Mouse (Mus musculus): ENCODE measurements around the gene Rabgap1. TPM values are rescaled to one million over a fixed set of nuclear protein-coding genes. Genes with fewer than 3 reads are reported as not detected.

Rabgap1 gene
- polyA plus RNA-seq (2015; fragmentation: Nextera tagmentation; extraction: Ambion mirVana) = 37.8 and 39.5 TPM in 2 replicates

GRCm38 (mm10) chr2:37442611-37443591 lies at the start of gene Rabgap1, which contains the start of the genes Zbtb26 and Zbtb6:
TSS of gene Rabgap1 (plus strand) at chr2:37443279.
TSS of gene Zbtb26 (minus strand) at chr2:37443135.
TSS of gene Zbtb6 (minus strand) at chr2:37443171.
- Histone ChIP-seq H3K36me3 (ENCODE audit: control insufficient read depth, insufficient read depth, low read length) (no peaks in the 10 kb centered on the region), H3K4me2 (ENCODE audit: low read depth, low read length) (peak within 1 kb of the TSS; percentile 73), H3K9me3 (ENCODE audit: control insufficient read depth, low read length) (no peaks in the 10 kb centered on the region), H3K4me1 (replicated peaks; ENCODE audit: control insufficient read depth, insufficient read depth, low read length) (peaks cover 2% of the 10 kb centered on the region), H3K27me3 (ENCODE audit: control insufficient read depth, insufficient read depth, low read depth, low read length) (no peaks in the 10 kb centered on the region), H3K4me3 (ENCODE audit: low read length) (peak within 1 kb of the TSS; percentile 78), H3K27ac (ENCODE audit: low read length) (peak within 1 kb of the TSS; percentile 88), H3K9ac (ENCODE audit: low read length) (peak within 1 kb of the TSS; percentile 87)
- WGBS = under 1% methylated on average over 50 of the region's 51 CpGs
- peak; percentile 100 for ATAC-seq (ENCODE audit: low read depth)

GRCm38 (mm10) chr2:37395539-37395938 lies 47.5 kb upstream of the Rabgap1 start:
- Histone ChIP-seq H3K4me1 (replicated peaks; ENCODE audit: control insufficient read depth, insufficient read depth, low read length) (no peaks in the 10 kb centered on the region), H3K4me2 (ENCODE audit: low read depth, low read length) (no peak overlapping the region), H3K9me3 (ENCODE audit: control insufficient read depth, low read length) (no peaks in the 10 kb centered on the region), H3K36me3 (ENCODE audit: control insufficient read depth, insufficient read depth, low read length) (peaks cover 17% of the 10 kb centered on the region), H3K27ac (ENCODE audit: low read length) (no peak overlapping the region), H3K9ac (ENCODE audit: low read length) (no peak overlapping the region), H3K27me3 (ENCODE audit: control insufficient read depth, insufficient read depth, low read depth, low read length) (no peaks in the 10 kb centered on the region), H3K4me3 (ENCODE audit: low read length) (no peak overlapping the region)
- ATAC-seq (ENCODE audit: low read depth) = no peak
- WGBS = 52% methylated on average over 1 of the region's 1 CpGs

- Histone ChIP-seq H3K9me3 (ENCODE audit: control insufficient read depth, low read length) (no peaks in the 10 kb centered on the region), H3K27me3 (ENCODE audit: control insufficient read depth, insufficient read depth, low read depth, low read length) (no peaks in the 10 kb centered on the region), H3K36me3 (ENCODE audit: control insufficient read depth, insufficient read depth, low read length) (0 out of 2 replicates have a peak, but pooled peaks cover 3% of the 10 kb centered on the region), H3K27ac (ENCODE audit: low read length) (peak overlapping the region; percentile 92), H3K4me3 (ENCODE audit: low read length) (peak overlapping the region; percentile 97), H3K4me1 (replicated peaks; ENCODE audit: control insufficient read depth, insufficient read depth, low read length) (0 out of 2 replicates have a peak, but pooled peaks cover 2% of the 10 kb centered on the region), H3K4me2 (ENCODE audit: low read depth, low read length) (peak overlapping the region; percentile 84), H3K9ac (ENCODE audit: low read length) (peak overlapping the region; percentile 100)
- 2% methylated on average over 3 of the region's 3 CpGs for WGBS
- no peak for ATAC-seq (ENCODE audit: low read depth)
Observed at GRCm38 (mm10) chr2:37421903-37422302, 21.2 kb upstream of the Rabgap1 start.

- H3K9ac ChIP-seq (ENCODE audit: low read length) = peak within 1 kb of the TSS; percentile 100
- H3K27me3 ChIP-seq (ENCODE audit: control insufficient read depth, insufficient read depth, low read depth, low read length) = no peaks in the 10 kb centered on the region
- H3K4me3 ChIP-seq (ENCODE audit: low read length) = peak within 1 kb of the TSS; percentile 97
- peak within 1 kb of the TSS; percentile 92 for H3K27ac ChIP-seq (ENCODE audit: low read length)
- H3K36me3 ChIP-seq (ENCODE audit: control insufficient read depth, insufficient read depth, low read length) = 0 out of 2 replicates have a peak, but pooled peaks cover 3% of the 10 kb centered on the region
- H3K9me3 ChIP-seq (ENCODE audit: control insufficient read depth, low read length) = no peaks in the 10 kb centered on the region
- ATAC-seq (ENCODE audit: low read depth) = peak; percentile 97
- H3K4me1 ChIP-seq (replicated peaks; ENCODE audit: control insufficient read depth, insufficient read depth, low read length) = 0 out of 2 replicates have a peak, but pooled peaks cover 2% of the 10 kb centered on the region
- H3K4me2 ChIP-seq (ENCODE audit: low read depth, low read length) = peak within 1 kb of the TSS; percentile 84
- under 1% methylated on average over 50 of the region's 75 CpGs for WGBS
Observed at GRCm38 (mm10) chr2:37422306-37423304, 20.5 kb upstream of the Rabgap1 start, which contains the start of gene Rc3h2. TSS of gene Rc3h2 (minus strand) at chr2:37422903.

- no peaks in the 10 kb centered on the region for H3K27me3 ChIP-seq (ENCODE audit: control insufficient read depth, insufficient read depth, low read depth, low read length)
- no peak overlapping the region for H3K27ac ChIP-seq (ENCODE audit: low read length)
- no peak overlapping the region for H3K9ac ChIP-seq (ENCODE audit: low read length)
- H3K9me3 ChIP-seq (ENCODE audit: control insufficient read depth, low read length) = no peaks in the 10 kb centered on the region
- WGBS = 61% methylated on average over 3 of the region's 3 CpGs
- ATAC-seq (ENCODE audit: low read depth) = no peak
- H3K4me2 ChIP-seq (ENCODE audit: low read depth, low read length) = no peak overlapping the region
- peaks cover 3% of the 10 kb centered on the region; the same call in 1 of the 2 replicates for H3K36me3 ChIP-seq (ENCODE audit: control insufficient read depth, insufficient read depth, low read length)
- H3K4me3 ChIP-seq (ENCODE audit: low read length) = no peak overlapping the region
- H3K4me1 ChIP-seq (replicated peaks; ENCODE audit: control insufficient read depth, insufficient read depth, low read length) = 0 out of 2 replicates have a peak, but pooled peaks cover 2% of the 10 kb centered on the region
Observed at GRCm38 (mm10) chr2:37423671-37424070, 19.4 kb upstream of the Rabgap1 start.

GRCm38 (mm10) chr2:37430593-37431464 lies 12.2 kb upstream of the Rabgap1 start:
- H3K27ac ChIP-seq (ENCODE audit: low read length) = peak overlapping the region; percentile 90
- H3K4me1 ChIP-seq (replicated peaks; ENCODE audit: control insufficient read depth, insufficient read depth, low read length) = peaks cover 9% of the 10 kb centered on the region
- H3K9ac ChIP-seq (ENCODE audit: low read length) = peak overlapping the region; percentile 85
- peaks cover 7% of the 10 kb centered on the region for H3K36me3 ChIP-seq (ENCODE audit: control insufficient read depth, insufficient read depth, low read length)
- peak overlapping the region; percentile 86 for H3K4me2 ChIP-seq (ENCODE audit: low read depth, low read length)
- ATAC-seq (ENCODE audit: low read depth) = peak; percentile 96
- H3K27me3 ChIP-seq (ENCODE audit: control insufficient read depth, insufficient read depth, low read depth, low read length) = no peaks in the 10 kb centered on the region
- WGBS = 0% methylated on average over 38 of the region's 38 CpGs
- H3K9me3 ChIP-seq (ENCODE audit: control insufficient read depth, low read length) = no peaks in the 10 kb centered on the region
- H3K4me3 ChIP-seq (ENCODE audit: low read length) = peak overlapping the region; percentile 85

- no peaks in the 10 kb centered on the region for H3K27me3 ChIP-seq (ENCODE audit: control insufficient read depth, insufficient read depth, low read depth, low read length)
- H3K4me1 ChIP-seq (replicated peaks; ENCODE audit: control insufficient read depth, insufficient read depth, low read length) = peaks cover 9% of the 10 kb centered on the region
- peak overlapping the region; percentile 85 for H3K9ac ChIP-seq (ENCODE audit: low read length)
- H3K4me3 ChIP-seq (ENCODE audit: low read length) = peak overlapping the region; percentile 85
- peaks cover 9% of the 10 kb centered on the region for H3K36me3 ChIP-seq (ENCODE audit: control insufficient read depth, insufficient read depth, low read length)
- H3K9me3 ChIP-seq (ENCODE audit: control insufficient read depth, low read length) = no peaks in the 10 kb centered on the region
- WGBS = 23% methylated on average over 7 of the region's 7 CpGs
- ATAC-seq (ENCODE audit: low read depth) = peak; percentile 23; the same call in 1 of the 2 replicates
- peak overlapping the region; percentile 90 for H3K27ac ChIP-seq (ENCODE audit: low read length)
- H3K4me2 ChIP-seq (ENCODE audit: low read depth, low read length) = peak overlapping the region; percentile 86
Observed at GRCm38 (mm10) chr2:37431609-37432008, 11.5 kb upstream of the Rabgap1 start.
